Mouse (Mus musculus): ENCODE results near the gene Zfp628. TPM values are rescaled to one million over a fixed set of nuclear protein-coding genes. Genes with fewer than 3 reads are reported as not detected.
A peak's percentile ranks its signal among the peaks of the same experiment; 100 is the strongest.
"Not testable (repeated sequence)": the region's sequence is repeated elsewhere in the genome, so short reads cannot be mapped to it uniquely, and the experiment has no call there.

Zfp628 gene
- polyA plus RNA-seq (2015; fragmentation: Nextera tagmentation; extraction: Ambion mirVana), result 2.7 and 3.1 TPM in 2 replicates

DNA sequence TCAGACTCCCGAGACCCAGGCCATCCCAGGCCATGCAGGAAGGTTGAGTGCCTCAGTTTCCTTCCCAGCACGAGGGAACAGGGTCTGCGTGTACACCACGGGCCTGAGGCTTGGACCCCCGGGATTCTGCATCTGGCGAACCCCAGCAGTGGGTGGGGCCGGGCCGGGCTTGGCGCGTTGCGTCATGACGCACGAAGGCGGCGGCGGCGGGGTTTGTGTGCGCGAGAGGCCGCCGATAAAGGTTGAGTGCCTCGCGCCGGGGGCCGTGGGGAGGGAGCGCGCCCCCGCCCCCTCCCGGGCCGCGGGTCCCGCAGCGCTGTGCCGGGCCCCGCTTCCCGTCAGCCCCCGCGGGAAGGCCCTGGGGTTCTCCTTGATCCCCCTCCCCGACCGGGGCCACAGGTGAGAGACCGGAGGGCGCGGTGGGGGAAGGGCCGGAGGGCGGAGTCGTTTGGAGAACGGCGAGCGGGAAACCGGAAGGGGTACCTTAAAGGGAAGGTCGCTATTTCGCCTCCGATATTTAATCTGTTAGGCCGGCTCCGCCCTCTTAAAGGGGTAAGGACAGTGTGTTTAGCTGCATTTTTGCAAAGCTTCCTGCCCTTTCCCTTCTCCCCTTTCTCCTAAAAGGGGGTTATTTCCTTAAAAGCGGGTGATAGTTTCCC, at the start of gene Zfp628:
Zfp628 (plus strand) TSS at position 211 of the 659 bp plus-strand sequence.
- DNase-seq (ENCODE audit: low spot score), result peak; percentile 96

- peak; percentile 97 for DNase-seq (ENCODE audit: low spot score)
Measured at GRCm38 (mm10) chr7:4865579-4866493, 49.2 kb upstream of the Zfp628 start.

DNA sequence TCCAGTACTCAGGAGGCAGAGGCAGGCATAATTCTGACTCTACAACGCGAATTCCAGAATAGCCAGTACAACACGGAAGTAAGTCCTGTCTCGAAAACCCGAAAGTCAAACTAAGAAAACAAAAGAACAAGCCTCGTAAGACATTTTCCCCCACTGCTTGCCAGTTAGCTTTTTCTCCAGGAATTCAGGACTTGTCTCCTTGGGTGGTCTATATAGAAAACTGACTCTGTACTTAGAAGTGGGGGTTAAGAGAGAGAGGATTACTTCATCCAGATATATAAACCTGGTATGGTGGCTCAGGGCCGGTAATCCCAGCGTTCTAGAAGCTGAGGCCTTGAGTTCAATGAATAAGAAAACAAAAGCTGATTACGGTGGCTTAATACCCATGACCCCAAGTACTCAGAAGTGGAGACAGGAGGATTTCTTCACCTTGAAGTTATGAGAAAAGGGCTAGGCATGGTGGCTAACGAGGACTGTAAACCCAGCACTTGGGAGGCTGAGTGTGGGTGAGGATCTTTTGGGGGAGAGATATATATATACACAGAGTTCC, 48.3 kb upstream of the Zfp628 start:
- DNase-seq (ENCODE audit: low spot score), result no peak

DNA sequence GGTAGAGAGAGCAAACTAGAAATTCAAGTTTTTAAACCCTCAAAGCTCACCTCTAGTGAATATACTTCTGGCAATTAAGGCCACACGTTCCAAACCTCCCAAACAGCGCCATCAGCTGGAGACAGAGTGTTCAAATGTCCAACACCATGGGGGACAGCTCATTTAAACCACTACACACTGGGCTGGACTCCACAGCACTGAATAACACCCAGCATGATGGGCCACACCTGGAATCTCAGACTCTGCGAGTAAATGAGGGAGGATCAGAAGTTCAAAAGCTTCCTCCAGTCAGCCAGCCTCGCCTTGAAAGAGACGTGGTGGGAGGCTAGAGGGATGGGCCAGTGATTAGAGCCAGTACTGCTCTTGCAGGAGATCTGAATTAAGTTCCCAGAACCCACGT, 44.9 kb upstream of the Zfp628 start, which contains the start of gene Isoc2b:
Isoc2b (minus strand) TSS at position 126 of the 400 bp plus-strand sequence.
- DNase-seq (ENCODE audit: low spot score), result no peak

- peak; percentile 94 for DNase-seq (ENCODE audit: low spot score)
Measured at GRCm38 (mm10) chr7:4876753-4877221, 38.2 kb upstream of the Zfp628 start, which contains the start of gene Isoc2a. Gene Isoc2a, plus strand, starts transcription at chr7:4877153.

DNA sequence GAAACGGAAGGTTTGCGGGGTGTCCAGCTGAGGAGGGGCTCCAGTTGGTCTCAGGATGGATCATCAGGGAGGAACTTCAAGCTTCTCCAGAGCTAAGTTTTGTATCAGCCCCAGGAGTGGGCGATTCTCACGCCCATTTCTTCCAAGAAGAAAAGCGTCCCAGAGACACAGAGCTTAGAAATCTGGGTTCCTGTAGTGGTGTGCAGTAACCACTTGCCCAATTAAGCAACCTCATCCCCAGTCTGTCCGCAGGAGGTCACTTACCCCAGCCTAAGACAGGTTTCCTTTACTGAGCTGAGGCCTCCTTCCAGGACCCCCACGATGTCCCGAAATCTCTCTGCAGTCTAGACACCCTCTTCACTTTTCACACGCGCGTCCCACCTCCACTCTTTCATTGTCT, 37.8 kb upstream of the Zfp628 start:
- no peak for DNase-seq (ENCODE audit: low spot score)

DNA sequence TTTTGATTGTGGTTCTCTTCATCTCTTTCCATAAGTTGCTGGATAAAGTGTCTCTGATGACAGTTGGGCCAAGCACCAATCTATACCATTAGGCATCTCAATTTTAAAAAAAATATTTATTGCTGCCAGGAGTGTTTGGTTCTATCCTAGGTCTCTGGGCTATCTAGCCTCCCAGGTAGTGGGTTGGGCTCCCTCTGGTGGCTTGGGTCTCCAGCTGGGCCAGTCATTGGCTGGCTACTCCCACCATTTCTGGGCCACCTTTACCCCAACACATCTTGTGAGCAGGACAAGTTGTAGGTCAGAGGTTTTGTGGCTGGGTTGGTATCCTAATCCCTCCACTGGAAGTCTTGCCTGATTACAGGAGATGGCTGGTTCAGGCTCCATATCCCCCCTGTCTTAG, 36.8 kb upstream of the Zfp628 start:
- DNase-seq (ENCODE audit: low spot score), result peak; percentile 32

DNA sequence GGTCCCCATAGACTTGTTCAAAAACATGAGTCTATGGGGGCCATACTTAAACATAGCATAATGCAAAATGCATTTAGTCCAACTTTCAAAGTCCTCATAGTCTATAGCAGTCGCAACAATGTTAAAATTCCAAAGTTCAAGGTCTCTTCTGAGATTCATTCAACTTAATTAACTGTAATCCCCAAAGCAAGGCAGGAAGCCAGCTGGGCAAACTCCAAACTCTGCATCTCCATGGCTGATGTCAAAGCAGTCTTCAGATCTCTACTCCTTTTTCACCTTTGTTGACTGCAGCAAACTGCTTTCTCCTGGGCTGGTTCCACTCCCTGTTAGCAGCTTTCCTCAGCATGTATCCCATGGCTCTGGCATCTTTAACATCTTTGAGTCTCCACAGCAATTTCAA, 36.0 kb upstream of the Zfp628 start:
- DNase-seq (ENCODE audit: low spot score), result not testable (repeated sequence)

- DNase-seq (ENCODE audit: low spot score), result no peak
Measured at GRCm38 (mm10) chr7:4886680-4887079, 28.3 kb upstream of the Zfp628 start.

- DNase-seq (ENCODE audit: low spot score), result no peak
Measured at GRCm38 (mm10) chr7:4895186-4895585, 19.8 kb upstream of the Zfp628 start.

GRCm38 (mm10) chr7:4898851-4899648, 16.0 kb upstream of the Zfp628 start:
- DNase-seq (ENCODE audit: low spot score), result no peak

DNA sequence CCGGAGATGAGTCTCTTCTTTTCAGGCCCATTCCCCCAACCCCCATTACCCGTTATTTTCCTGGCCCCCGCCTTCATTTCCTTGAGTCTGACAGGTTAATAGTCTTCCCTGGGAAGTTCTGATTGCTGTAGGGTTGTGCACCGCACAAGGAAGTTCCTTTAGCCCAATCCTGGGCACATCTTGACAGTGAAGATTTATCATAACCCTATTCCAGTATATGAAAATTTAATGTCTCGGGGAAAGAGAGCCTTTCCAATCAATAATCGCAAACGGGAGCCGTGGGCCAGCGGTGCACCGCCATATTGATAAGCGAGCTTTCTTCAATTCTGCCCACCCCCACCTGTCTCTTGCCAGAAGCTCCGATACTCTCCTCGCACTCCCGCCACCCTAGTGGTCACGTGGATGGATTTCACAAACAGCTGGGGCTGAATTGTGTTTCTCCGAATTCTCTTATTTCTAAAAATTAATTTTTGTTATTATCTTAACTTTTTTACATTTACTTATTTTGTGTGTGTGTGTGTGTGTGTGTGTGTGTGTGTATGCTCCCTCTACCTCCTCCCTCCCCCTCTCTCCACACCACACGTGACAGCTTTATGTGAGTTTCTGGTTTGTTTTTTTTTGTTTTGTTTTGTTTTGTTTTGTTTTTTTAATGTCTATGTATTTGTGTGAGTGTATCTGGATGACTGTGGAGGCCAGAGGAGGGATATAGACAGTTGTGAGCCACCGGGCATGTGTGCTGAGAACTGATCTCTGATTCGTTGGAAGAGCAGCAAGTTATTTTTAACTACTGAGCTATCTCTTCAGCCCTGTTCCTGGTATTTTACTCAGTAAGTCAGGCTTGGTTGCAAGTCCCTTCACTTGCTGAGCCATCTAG, 15.1 kb upstream of the Zfp628 start:
- DNase-seq (ENCODE audit: low spot score), result peak; percentile 27

DNA sequence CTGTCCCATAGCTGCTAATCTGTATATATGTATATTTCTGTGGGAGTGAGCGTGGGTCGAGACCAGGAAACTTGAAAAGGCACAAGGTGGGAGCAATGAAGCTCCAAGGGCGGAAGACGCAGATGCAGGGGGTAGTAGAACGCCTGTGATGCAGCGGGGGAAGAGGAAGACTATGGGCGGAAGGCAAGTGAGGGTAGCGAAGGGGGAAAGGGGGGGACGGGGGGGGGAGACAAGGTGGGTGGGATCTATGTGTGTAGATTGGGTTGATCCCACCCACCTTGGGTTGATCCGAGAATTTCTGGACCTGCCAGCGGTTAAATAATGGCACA, 14.5 kb upstream of the Zfp628 start:
- DNase-seq (ENCODE audit: low spot score), result peak; percentile 30

DNA sequence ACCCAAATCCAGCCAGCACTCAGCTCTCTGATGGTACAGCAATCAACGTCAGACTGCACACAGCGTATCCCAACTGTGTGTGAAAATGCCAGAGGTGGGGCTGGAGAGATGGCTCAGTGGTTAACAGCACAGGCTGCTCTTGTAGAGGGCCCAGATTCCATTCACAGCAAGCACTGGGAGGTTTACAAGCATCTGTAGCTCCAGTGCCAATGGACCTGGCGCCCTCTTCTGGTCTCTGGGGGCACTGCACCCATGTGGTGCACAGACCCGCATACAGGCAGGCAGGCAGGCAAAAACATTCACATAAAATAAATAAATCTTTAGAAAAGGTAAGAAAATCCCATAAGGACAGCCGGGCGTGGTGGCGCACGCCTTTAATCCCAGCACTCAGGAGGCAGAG, 13.8 kb upstream of the Zfp628 start:
- peak; percentile 48 for DNase-seq (ENCODE audit: low spot score)

DNA sequence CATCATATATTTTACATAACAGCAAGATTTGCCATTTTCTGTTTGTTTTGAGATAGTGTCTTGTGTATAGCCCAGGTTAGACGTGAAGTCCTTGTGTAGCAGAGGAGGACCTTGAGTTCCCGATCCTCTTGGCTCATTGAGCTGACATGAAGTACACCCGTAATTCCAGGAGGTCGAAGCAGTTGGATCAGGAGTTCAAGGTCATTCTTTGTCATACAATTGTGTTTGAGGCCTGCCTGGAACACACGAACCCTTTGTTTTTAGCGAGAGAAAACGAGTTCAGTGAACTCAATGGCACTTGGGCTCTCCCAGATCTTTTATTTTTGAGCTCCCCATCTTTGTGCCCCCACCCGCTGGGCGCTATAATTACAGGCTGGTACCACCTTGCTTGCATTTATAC, 12.6 kb upstream of the Zfp628 start:
- DNase-seq (ENCODE audit: low spot score), result no peak

GRCm38 (mm10) chr7:4906466-4906950, 8.5 kb upstream of the Zfp628 start, which contains the start of gene Gm36210:
Gene Gm36210, minus strand, starts transcription at chr7:4906516.
- DNase-seq (ENCODE audit: low spot score), result no peak

DNA sequence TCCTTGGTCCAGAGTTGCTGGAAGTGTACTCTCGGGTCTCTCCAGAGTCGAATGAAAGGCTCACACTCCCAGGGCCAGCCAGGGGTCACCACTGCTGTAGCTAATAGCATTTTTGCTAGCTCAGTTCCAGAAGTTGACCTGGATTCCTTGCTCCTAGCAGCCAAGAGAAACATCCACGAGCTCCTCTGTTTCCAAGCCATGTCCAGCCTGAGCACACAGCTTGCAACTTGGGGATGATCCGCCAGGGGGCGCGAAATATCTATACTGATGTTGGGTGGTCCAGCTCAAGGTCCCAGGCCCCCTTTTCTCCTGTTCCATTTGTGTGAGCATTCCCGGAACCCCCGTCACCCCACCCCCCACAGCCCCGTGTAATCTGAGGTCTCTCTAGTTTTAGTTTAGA, 3.5 kb upstream of the Zfp628 start:
- peak; percentile 33 for DNase-seq (ENCODE audit: low spot score)

GRCm38 (mm10) chr7:4912248-4912647, 2.8 kb upstream of the Zfp628 start:
- DNase-seq (ENCODE audit: low spot score), result no peak

GRCm38 (mm10) chr7:4915669-4916416, 826 bp downstream of the Zfp628 start:
- DNase-seq (ENCODE audit: low spot score), result no peak
